Mouse (Mus musculus) E14TG2a.4 (cell line): ENCODE data around the gene Tdrd9.

Source experiments
- CTCF ChIP-seq: conservative IDR thresholded peaks from 2 replicates; pipeline ENCODE4 v1.5.1; 2014; ENCODE audit warnings: low read length
- NANOG ChIP-seq: IDR thresholded peaks from 2 replicates; pipeline ENCODE4 v1.6.1; 2014; ENCODE audit warnings: borderline replicate concordance, low read length, mixed read lengths
- POU5F1 ChIP-seq: IDR thresholded peaks from 2 replicates; pipeline ENCODE4 v1.6.1; 2014; ENCODE audit warnings: low read length, borderline replicate concordance

DNA sequence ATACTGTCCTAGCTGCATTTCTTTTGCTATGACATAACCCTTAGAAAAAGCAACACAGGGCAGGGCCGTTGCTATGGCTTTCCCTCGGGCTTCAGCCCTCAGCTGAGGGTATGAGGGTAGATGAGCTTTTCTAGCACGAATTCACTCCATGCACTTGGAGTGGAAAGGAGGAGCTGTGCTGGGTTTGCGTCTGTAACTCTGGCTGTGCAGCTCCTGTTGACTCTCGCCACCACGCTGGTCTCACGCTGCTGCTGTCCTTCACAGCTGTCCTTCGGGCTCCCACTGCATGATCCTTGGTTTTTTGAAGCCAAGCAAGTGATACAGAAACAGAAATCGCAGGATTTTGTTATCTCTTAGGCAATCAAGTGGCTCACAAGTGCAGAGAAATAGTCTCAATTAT lies 15.4 kb downstream of the Tdrd9 start:
- TF ChIP-seq CTCF (no peak), NANOG (no peak), POU5F1 (no peak)
